Mouse (Mus musculus): ENCODE results near the gene Cyp2a22.
"Not testable (repeated sequence)": the region's sequence is repeated elsewhere in the genome, so short reads cannot be mapped to it uniquely, and the experiment has no call there.

Cyp2a22 gene

DNA sequence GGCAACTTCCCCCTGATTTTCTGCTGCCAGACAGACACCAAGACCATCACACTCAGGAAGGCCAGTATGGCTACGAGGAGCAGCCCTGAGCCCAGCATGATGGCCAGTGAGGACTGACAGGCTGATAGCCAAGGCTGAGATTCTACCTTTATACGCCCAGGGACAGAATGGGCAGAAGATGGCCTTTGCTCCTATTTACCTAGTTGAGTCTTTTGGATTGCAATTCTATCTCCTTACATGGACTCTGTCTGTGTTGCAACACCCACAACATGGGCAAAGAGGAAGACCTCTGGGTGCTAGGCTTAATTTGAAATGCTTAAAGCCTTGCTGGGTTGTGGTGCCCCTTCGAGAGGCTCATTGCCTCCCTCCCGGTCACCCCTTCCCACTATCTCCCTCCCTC is at the start of gene Cyp2a22:
Gene Cyp2a22 (minus strand): TSS at position 123 of the 400 bp plus-strand sequence.
- no peak for DNase-seq

DNA sequence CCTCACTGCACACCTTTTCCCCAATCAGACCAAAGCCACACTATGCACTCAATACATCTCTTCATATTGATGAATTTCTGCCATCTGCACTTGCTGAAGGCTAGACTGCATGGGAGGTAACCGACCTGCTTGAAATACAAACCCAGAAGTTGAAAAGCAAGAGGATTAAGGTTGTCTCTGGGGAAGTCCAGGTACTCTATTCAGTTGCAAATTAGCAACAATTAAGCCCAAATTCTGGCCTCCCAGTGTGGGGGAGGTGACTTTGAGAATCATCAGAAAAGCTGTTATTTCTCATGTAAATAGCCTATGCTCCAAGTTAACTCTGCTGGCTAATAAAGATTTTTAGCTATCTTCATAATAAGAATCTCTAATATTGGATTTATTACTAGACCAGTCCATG is 44.0 kb upstream of the Cyp2a22 start:
- DNase-seq, result not testable (repeated sequence)

DNA sequence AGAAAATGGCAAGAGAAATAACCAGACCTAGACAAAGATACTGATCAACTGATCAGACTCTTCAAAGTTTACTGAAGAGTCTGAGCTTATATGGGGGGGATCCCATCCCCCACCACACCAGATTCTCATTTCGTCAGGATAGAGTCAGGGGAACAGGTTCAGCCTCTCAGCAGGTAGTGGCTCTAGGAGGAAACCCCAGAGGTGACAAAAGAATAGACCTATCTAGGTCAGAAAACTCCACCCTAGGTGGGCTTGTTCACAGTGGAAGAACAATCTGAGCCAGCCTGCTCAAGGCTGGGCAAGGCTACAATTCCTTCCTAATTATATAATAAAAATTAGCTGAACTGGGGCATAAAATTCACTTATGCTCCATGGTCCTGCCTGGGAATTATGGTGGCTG is 43.4 kb upstream of the Cyp2a22 start:
- DNase-seq, result no peak

DNA sequence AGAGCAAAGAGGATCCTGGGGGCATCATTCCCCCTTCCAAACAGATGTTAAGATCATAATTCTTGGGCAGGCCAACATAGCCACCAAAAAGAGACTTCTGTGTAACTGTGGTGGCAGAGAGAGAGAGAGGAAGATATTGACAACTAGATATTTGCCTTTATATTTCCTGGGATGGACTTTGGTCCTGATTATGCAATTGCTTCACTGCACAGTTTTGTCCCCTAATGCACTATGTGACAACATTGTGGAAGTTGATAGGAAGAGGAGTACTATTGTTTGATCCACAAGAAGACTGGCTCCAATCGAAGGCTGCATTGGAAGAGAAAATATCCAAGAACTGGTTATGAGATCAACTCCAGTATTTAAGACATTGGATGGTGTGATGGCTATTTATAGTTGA is 42.8 kb upstream of the Cyp2a22 start:
- DNase-seq, result not testable (repeated sequence)

DNA sequence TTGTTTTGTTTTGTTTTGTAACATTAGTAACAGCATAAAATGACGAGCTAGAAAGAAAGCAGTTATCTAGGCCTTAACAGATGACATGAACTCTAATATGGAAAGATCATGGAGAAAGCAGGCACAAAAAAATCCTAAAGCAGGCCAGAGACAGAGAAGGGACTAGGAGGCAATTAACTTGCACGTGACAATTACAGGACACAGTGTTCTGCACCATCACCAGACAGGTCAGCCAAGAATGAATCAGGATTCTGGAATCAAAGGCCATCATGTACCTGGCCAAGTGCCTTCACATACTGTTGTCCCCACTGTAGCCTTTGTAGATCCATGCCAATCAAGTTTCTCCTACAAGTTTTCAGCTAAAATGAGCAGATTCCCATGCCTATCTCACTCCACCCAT is 42.3 kb upstream of the Cyp2a22 start:
- not testable (repeated sequence) for DNase-seq

DNA sequence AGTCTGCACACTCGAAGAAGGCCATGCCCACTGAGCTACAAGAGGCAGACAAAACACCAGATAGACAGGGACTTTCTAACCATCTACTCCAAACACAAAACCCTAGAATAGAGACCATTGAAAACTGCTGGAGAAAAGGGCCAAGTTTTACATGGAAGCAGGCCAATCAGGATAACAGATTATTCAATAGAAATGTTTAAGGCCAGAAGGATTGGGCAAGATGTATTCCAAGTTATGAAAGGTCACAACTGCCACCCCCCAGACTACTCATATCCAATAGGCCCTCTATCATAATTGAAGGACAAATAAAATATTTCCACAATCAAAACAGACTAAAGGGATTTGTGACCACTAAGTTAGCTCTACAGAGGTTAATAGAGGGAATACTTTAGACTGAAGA is 23.2 kb upstream of the Cyp2a22 start:
- DNase-seq, result not testable (repeated sequence)

DNA sequence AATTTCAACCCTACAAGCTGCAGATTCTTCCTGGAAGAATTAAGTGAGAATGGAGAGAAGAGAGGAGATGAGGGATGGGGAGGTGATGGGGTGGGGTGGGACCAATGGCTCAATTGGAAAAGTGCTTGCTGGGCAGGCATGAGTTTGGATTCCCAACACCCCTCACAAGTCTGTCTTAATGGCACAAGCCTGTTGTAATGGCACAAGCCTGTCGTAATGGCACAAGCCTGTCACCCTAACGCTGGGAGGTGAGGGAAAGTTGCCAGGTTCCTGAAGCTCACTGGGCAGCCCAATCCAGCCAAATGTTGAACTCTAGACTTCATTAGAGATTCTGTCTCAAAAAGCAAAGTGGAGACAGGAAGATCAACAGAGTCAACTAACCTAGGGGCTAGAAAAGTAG is 14.1 kb upstream of the Cyp2a22 start:
- not testable (repeated sequence) for DNase-seq

DNA sequence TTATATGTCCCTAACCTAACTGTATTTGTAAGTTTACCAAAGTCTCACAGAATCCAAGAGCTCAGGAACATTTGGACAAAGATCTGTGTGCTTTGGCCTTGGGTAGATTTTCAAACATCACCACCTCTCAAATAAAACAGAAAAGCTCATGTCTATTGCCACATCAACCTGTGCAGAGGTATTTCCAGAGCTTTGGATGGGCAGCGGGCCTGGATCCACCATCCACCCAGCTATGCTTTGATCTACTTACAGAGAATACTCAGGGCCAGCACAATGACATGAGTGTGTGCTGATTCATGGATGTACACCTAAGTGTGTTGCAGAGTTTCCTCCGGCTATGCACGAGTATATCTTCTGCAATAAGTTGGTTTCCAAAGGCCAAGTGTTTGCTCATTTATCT is 13.5 kb upstream of the Cyp2a22 start:
- not testable (repeated sequence) for DNase-seq

DNA sequence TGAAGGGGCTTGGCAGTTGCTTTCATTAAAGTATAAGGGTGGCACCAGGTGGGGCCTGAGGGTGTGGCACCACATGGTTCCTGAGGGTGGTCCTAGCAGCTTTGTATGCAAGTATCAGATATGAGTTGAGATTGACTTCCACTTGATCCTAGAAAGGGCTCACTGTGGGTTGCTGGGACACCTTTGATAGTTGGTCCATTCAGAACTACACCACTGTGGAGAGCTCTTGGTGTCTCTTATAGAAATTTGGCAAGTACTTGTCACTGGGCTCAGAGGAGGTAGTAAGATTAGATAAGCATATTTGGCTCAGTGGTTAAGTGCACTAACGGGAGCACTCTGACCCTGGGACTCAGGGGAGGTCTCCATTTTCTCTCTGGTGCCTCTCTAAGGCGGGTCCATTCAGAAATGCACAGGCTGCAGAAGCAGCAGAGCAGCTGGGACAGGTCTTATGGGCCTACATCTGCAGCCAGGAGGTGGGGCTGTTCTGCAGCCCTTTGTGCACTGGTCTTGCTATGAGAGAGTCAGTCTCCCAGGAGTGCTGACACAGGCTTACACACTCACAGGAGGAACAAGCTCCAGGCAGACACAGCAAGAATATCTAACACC is 2.2 kb upstream of the Cyp2a22 start:
- DNase-seq, result not testable (repeated sequence)

DNA sequence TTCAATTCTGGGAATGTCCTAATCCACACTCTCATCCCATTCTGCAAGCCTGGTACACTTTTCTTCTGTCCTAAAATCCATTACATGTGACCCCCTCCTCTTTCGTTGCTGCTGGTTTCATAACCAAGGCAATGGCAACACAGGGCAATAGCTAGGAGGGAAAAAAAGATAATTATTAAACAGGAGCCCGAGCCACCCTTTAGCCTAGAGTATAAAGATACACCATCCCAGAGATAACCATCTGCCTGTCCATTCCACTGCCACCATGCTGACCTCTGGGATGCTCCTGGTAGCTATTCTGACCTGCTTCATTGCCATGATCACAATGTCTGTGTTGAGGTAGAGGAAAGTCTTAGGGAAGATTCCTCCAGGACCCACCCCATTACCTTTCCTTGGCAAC is 22.1 kb downstream of the Cyp2a22 start:
- not testable (repeated sequence) for DNase-seq

All from retina, postnatal 1 day (tissue).